Mouse (Mus musculus) embryonic fibroblast, embryonic 13.5 days (primary cell): ENCODE results near the gene Gm20388. TPM values are rescaled to one million over a fixed set of nuclear protein-coding genes. Genes with fewer than 3 reads are reported as not detected.

Experiments used
- H3K27ac ChIP-seq: 2 replicates; pipeline ENCODE4 v1.5.1; 2012; ENCODE audit warnings: low read length, control low read depth, inconsistent platforms; ENCODE audit not compliant: insufficient read depth
- H3K4me1 ChIP-seq: 2 replicates; pipeline ENCODE4 v1.6.1; 2011; ENCODE audit warnings: low read length; ENCODE audit not compliant: control insufficient read depth, insufficient read depth
- H3K4me3 ChIP-seq: 2 replicates; pipeline ENCODE4 v1.5.1; 2011; ENCODE audit warnings: mild to moderate bottlenecking, control low read depth, low read length; ENCODE audit not compliant: insufficient read depth
- CTCF ChIP-seq: IDR thresholded peaks from 2 replicates; pipeline ENCODE4 v1.5.1; 2011; ENCODE audit warnings: mild to moderate bottlenecking, control low read depth, low read length, moderate library complexity, borderline replicate concordance; ENCODE audit not compliant: insufficient read depth
- POLR2A ChIP-seq: IDR thresholded peaks from 2 replicates; pipeline ENCODE4 v1.6.1; 2011; ENCODE audit warnings: low read depth, mild to moderate bottlenecking, control low read depth, low read length, moderate library complexity
- polyA plus RNA-seq: library from polyadenylated mRNA; stranded (reverse); fragments of >200 nt; gene quantifications from 2 replicates; pipeline ENCODE4 v1.2.4, GENCODE M21; 2011; ENCODE audit warnings: low read depth; ENCODE audit not compliant: missing spikeins, insufficient read length

Gene Gm20388
- polyA plus RNA-seq, 1 experiment: 82.8 TPM

GRCm38 (mm10) chr8:124198230-124198629 is 4287.6 kb downstream of the Gm20388 start:
- Histone ChIP-seq H3K4me1 (peaks cover 11% of the 10 kb centered on the region), H3K4me3 (no peak overlapping the region), H3K27ac (no peak overlapping the region)
- TF ChIP-seq POLR2A (no peak), CTCF (no peak)

GRCm38 (mm10) chr8:124200400-124200799 is 4289.8 kb downstream of the Gm20388 start:
- TF ChIP-seq POLR2A (no peak), CTCF (no peak)
- H3K4me1 ChIP-seq: peaks cover 11% of the 10 kb centered on the region
- no peak overlapping the region for H3K4me3 ChIP-seq
- H3K27ac ChIP-seq: no peak overlapping the region

- Histone ChIP-seq H3K4me3 (no peak overlapping the region), H3K27ac (no peak overlapping the region), H3K4me1 (peaks cover 1% of the 10 kb centered on the region; the same call in 1 of the 2 replicates)
- TF ChIP-seq CTCF: no peak
- no peak for TF ChIP-seq POLR2A
Observed at GRCm38 (mm10) chr8:124201706-124202105, 4291.1 kb downstream of the Gm20388 start.

- H3K4me1 ChIP-seq: no peaks in the 10 kb centered on the region
- H3K4me3 ChIP-seq: no peak overlapping the region
- H3K27ac ChIP-seq: no peak overlapping the region
- TF ChIP-seq CTCF (no peak), POLR2A (no peak)
Observed at GRCm38 (mm10) chr8:124202895-124203294, 4292.3 kb downstream of the Gm20388 start.

GRCm38 (mm10) chr8:124204001-124204601 is 4293.5 kb downstream of the Gm20388 start:
- TF ChIP-seq POLR2A: no peak
- TF ChIP-seq CTCF: no peak
- H3K27ac ChIP-seq: no peak overlapping the region
- no peaks in the 10 kb centered on the region for H3K4me1 ChIP-seq
- H3K4me3 ChIP-seq: no peak overlapping the region

GRCm38 (mm10) chr8:124212148-124212547 is 4301.5 kb downstream of the Gm20388 start:
- Histone ChIP-seq H3K4me3 (no peak overlapping the region), H3K4me1 (no peaks in the 10 kb centered on the region), H3K27ac (no peak overlapping the region)
- TF ChIP-seq CTCF (no peak), POLR2A (no peak)

GRCm38 (mm10) chr8:124216951-124217350 is 4306.3 kb downstream of the Gm20388 start:
- no peak overlapping the region for H3K27ac ChIP-seq
- no peak overlapping the region for H3K4me3 ChIP-seq
- H3K4me1 ChIP-seq: no peaks in the 10 kb centered on the region
- TF ChIP-seq POLR2A: no peak

- Histone ChIP-seq H3K4me3 (no peak overlapping the region), H3K27ac (no peak overlapping the region), H3K4me1 (no peaks in the 10 kb centered on the region)
- TF ChIP-seq POLR2A: no peak
- TF ChIP-seq CTCF: no peak
Observed at GRCm38 (mm10) chr8:124229883-124230282, 4319.2 kb downstream of the Gm20388 start.

GRCm38 (mm10) chr8:124230496-124231175 is 4320.0 kb downstream of the Gm20388 start:
- TF ChIP-seq CTCF (no peak), POLR2A (no peak)
- H3K27ac ChIP-seq: no peak overlapping the region
- H3K4me1 ChIP-seq: no peaks in the 10 kb centered on the region
- peak overlapping the region; percentile 18; the same call in 1 of the 2 replicates for H3K4me3 ChIP-seq

- Histone ChIP-seq H3K4me1 (no peaks in the 10 kb centered on the region), H3K4me3 (peak within 1 kb of the TSS; percentile 73), H3K27ac (peak within 1 kb of the TSS; percentile 41)
- no peak for TF ChIP-seq CTCF
- no peak for TF ChIP-seq POLR2A
Observed at GRCm38 (mm10) chr8:124231176-124231484, 4320.5 kb downstream of the Gm20388 start, which contains the start of gene Galnt2. Galnt2 (plus strand) TSS chr8:124231391.
